Mouse (Mus musculus) midbrain, embryonic 15.5 days (tissue): Measurements from ENCODE around the gene Ptbp2. TPM values are rescaled to one million over a fixed set of nuclear protein-coding genes. Genes with fewer than 3 reads are reported as not detected.

Source experiments
- ATAC-seq: fragments of 200-750 bp; cut with Nextera tagmentation; replicated peaks from 2 replicates; pipeline ENCODE4 v1.8.0; 2017; ENCODE audit warnings: moderate TSS enrichment
- H3K27ac ChIP-seq: fragments of 300-500 bp; sonication (generic); 2 replicates; pipeline ENCODE4 v1.5.1; 2015; ENCODE audit warnings: mild to moderate bottlenecking, inconsistent platforms
- H3K27me3 ChIP-seq: fragments of 300-500 bp; sonication (generic); replicated peaks from 2 replicates; pipeline ENCODE4 v1.6.1; 2015; ENCODE audit warnings: inconsistent platforms
- H3K36me3 ChIP-seq: fragments of 300-500 bp; sonication (generic); replicated peaks from 2 replicates; pipeline ENCODE4 v1.6.1; 2015; ENCODE audit warnings: inconsistent platforms
- H3K4me1 ChIP-seq: fragments of 300-500 bp; sonication (generic); 2 replicates; pipeline ENCODE4 v1.6.1; 2015; ENCODE audit warnings: inconsistent platforms
- H3K4me2 ChIP-seq: fragments of 300-500 bp; sonication (generic); 2 replicates; pipeline ENCODE4 v1.6.1; 2015; ENCODE audit warnings: inconsistent platforms, mild to moderate bottlenecking, moderate library complexity
- H3K4me3 ChIP-seq: fragments of 300-500 bp; sonication (generic); 2 replicates; pipeline ENCODE4 v1.5.1; 2015; ENCODE audit warnings: mild to moderate bottlenecking, inconsistent platforms
- H3K9ac ChIP-seq: fragments of 300-500 bp; sonication (generic); 2 replicates; pipeline ENCODE4 v1.6.1; 2015; ENCODE audit warnings: mild to moderate bottlenecking, inconsistent platforms
- H3K9me3 ChIP-seq: fragments of 300-500 bp; sonication (generic); 2 replicates; pipeline ENCODE4 v1.6.1; 2016; ENCODE audit warnings: inconsistent platforms
- whole genome bisulfite sequencing: fragments of 180-500 bp; shearing (Covaris S2); methylation state at CpG from one replicate; pipeline ENCODE4 v1.1.7; 2015; ENCODE audit warnings: mixed read lengths; 5-methylcytosine and 5-hydroxymethylcytosine counted together
- polyA plus RNA-seq: library from polyadenylated mRNA; unstranded; fragments of >200 nt; fragmentation: Nextera tagmentation; extraction: Ambion mirVana; gene quantifications from 2 replicates; pipeline ENCODE4 v1.2.1, GENCODE M21; 2015

Gene Ptbp2
- polyA plus RNA-seq, 1 experiment from 2014 or later: 246 TPM

GRCm38 (mm10) chr3:119761732-119762131, 22.5 kb downstream of the Ptbp2 start:
- ATAC-seq: no peak
- no peak overlapping the region for H3K4me3 ChIP-seq
- 99% methylated on average over 3 of the region's 3 CpGs for WGBS
- H3K27me3 ChIP-seq: no peaks in the 10 kb centered on the region
- H3K4me2 ChIP-seq: no peak overlapping the region
- H3K36me3 ChIP-seq: peaks cover 5% of the 10 kb centered on the region
- no peaks in the 10 kb centered on the region for H3K9me3 ChIP-seq
- H3K27ac ChIP-seq: no peak overlapping the region
- no peak overlapping the region for H3K9ac ChIP-seq
- H3K4me1 ChIP-seq: no peaks in the 10 kb centered on the region

GRCm38 (mm10) chr3:119753791-119754190, 30.5 kb downstream of the Ptbp2 start:
- no peak for ATAC-seq
- Histone ChIP-seq H3K27me3 (no peaks in the 10 kb centered on the region), H3K36me3 (no peaks in the 10 kb centered on the region; the same call in 1 of the 2 replicates), H3K4me1 (no peaks in the 10 kb centered on the region; the same call in 1 of the 2 replicates), H3K27ac (no peak overlapping the region), H3K9ac (no peak overlapping the region), H3K4me3 (no peak overlapping the region), H3K9me3 (no peaks in the 10 kb centered on the region), H3K4me2 (no peak overlapping the region)

- Histone ChIP-seq H3K27me3 (no peaks in the 10 kb centered on the region), H3K4me2 (no peak overlapping the region), H3K9ac (no peak overlapping the region), H3K4me1 (no peaks in the 10 kb centered on the region; the same call in 1 of the 2 replicates), H3K27ac (no peak overlapping the region), H3K9me3 (no peaks in the 10 kb centered on the region), H3K4me3 (no peak overlapping the region), H3K36me3 (no peaks in the 10 kb centered on the region; the same call in 1 of the 2 replicates)
- WGBS: 83% methylated on average over 3 of the region's 3 CpGs
- no peak for ATAC-seq
These were observed 34.6 kb downstream of the Ptbp2 start for GRCm38 (mm10) chr3:119749551-119750249.

- Histone ChIP-seq H3K4me1 (no peaks in the 10 kb centered on the region), H3K9ac (no peak overlapping the region), H3K4me2 (no peak overlapping the region), H3K27me3 (no peaks in the 10 kb centered on the region), H3K4me3 (no peak overlapping the region), H3K9me3 (no peaks in the 10 kb centered on the region), H3K27ac (no peak overlapping the region), H3K36me3 (peaks cover 2% of the 10 kb centered on the region)
- ATAC-seq: no peak
- WGBS: 92% methylated on average over 2 of the region's 2 CpGs
These were observed 35.1 kb downstream of the Ptbp2 start for GRCm38 (mm10) chr3:119749140-119749539.

GRCm38 (mm10) chr3:119746656-119747055, 37.6 kb downstream of the Ptbp2 start:
- Histone ChIP-seq H3K4me1 (no peaks in the 10 kb centered on the region), H3K4me2 (no peak overlapping the region), H3K9me3 (no peaks in the 10 kb centered on the region), H3K4me3 (no peak overlapping the region), H3K27me3 (no peaks in the 10 kb centered on the region), H3K36me3 (peaks cover 13% of the 10 kb centered on the region), H3K9ac (no peak overlapping the region), H3K27ac (no peak overlapping the region)
- ATAC-seq: no peak
- WGBS: 93% methylated on average over 2 of the region's 2 CpGs

- Histone ChIP-seq H3K4me2 (no peak overlapping the region), H3K27ac (0 out of 2 replicates have a peak overlapping the region, but pooled peaks have one; percentile 11), H3K9ac (no peak overlapping the region), H3K4me1 (no peaks in the 10 kb centered on the region), H3K27me3 (no peaks in the 10 kb centered on the region), H3K9me3 (no peaks in the 10 kb centered on the region), H3K36me3 (peaks cover 13% of the 10 kb centered on the region), H3K4me3 (no peak overlapping the region)
- WGBS: 70% methylated on average over 1 of the region's 1 CpGs
- no peak for ATAC-seq
These were observed 38.5 kb downstream of the Ptbp2 start for GRCm38 (mm10) chr3:119745801-119746200.

GRCm38 (mm10) chr3:119729863-119730262, 54.4 kb downstream of the Ptbp2 start:
- WGBS: 59% methylated on average over 2 of the region's 2 CpGs
- Histone ChIP-seq H3K27ac (no peak overlapping the region), H3K4me2 (no peak overlapping the region), H3K9ac (no peak overlapping the region), H3K9me3 (no peaks in the 10 kb centered on the region), H3K4me3 (no peak overlapping the region), H3K4me1 (peaks cover 3% of the 10 kb centered on the region; the same call in 1 of the 2 replicates), H3K36me3 (no peaks in the 10 kb centered on the region), H3K27me3 (no peaks in the 10 kb centered on the region)
- ATAC-seq: no peak

GRCm38 (mm10) chr3:119712066-119712465, 72.2 kb downstream of the Ptbp2 start:
- no peaks in the 10 kb centered on the region for H3K36me3 ChIP-seq
- no peaks in the 10 kb centered on the region for H3K27me3 ChIP-seq
- 95% methylated on average over 5 of the region's 5 CpGs for WGBS
- H3K4me2 ChIP-seq: no peak overlapping the region
- H3K9me3 ChIP-seq: no peaks in the 10 kb centered on the region
- no peak overlapping the region for H3K27ac ChIP-seq
- no peak overlapping the region for H3K9ac ChIP-seq
- peak; percentile 46 for ATAC-seq
- H3K4me3 ChIP-seq: no peak overlapping the region
- H3K4me1 ChIP-seq: no peaks in the 10 kb centered on the region

GRCm38 (mm10) chr3:119711503-119711902, 72.8 kb downstream of the Ptbp2 start:
- H3K9me3 ChIP-seq: no peaks in the 10 kb centered on the region
- H3K27ac ChIP-seq: no peak overlapping the region
- H3K9ac ChIP-seq: no peak overlapping the region
- WGBS: 93% methylated on average over 3 of the region's 3 CpGs
- no peaks in the 10 kb centered on the region for H3K27me3 ChIP-seq
- H3K4me3 ChIP-seq: no peak overlapping the region
- no peaks in the 10 kb centered on the region for H3K36me3 ChIP-seq
- ATAC-seq: peak; percentile 58; the same call in 1 of the 2 replicates
- no peak overlapping the region for H3K4me2 ChIP-seq
- no peaks in the 10 kb centered on the region for H3K4me1 ChIP-seq

GRCm38 (mm10) chr3:119701467-119701866, 82.8 kb downstream of the Ptbp2 start:
- 77% methylated on average over 3 of the region's 3 CpGs for WGBS
- no peak overlapping the region for H3K27ac ChIP-seq
- H3K9ac ChIP-seq: no peak overlapping the region
- H3K4me1 ChIP-seq: no peaks in the 10 kb centered on the region
- H3K36me3 ChIP-seq: no peaks in the 10 kb centered on the region
- H3K27me3 ChIP-seq: no peaks in the 10 kb centered on the region
- no peak for ATAC-seq
- no peak overlapping the region for H3K4me2 ChIP-seq
- no peaks in the 10 kb centered on the region for H3K9me3 ChIP-seq
- no peak overlapping the region for H3K4me3 ChIP-seq

GRCm38 (mm10) chr3:119684741-119685140, 99.5 kb downstream of the Ptbp2 start:
- Histone ChIP-seq H3K4me3 (no peak overlapping the region), H3K9me3 (no peaks in the 10 kb centered on the region), H3K27ac (0 out of 2 replicates have a peak overlapping the region, but pooled peaks have one; percentile 21), H3K4me1 (peaks cover 4% of the 10 kb centered on the region; the same call in 1 of the 2 replicates), H3K27me3 (no peaks in the 10 kb centered on the region), H3K36me3 (no peaks in the 10 kb centered on the region), H3K4me2 (no peak overlapping the region), H3K9ac (no peak overlapping the region)
- ATAC-seq: no peak
- 40% methylated on average over 6 of the region's 6 CpGs for WGBS
